Mouse (Mus musculus): ENCODE measurements around the gene Klf17. TPM values are rescaled to one million over a fixed set of nuclear protein-coding genes. Genes with fewer than 3 reads are reported as not detected.

The Klf17 gene
- polyA plus RNA-seq, 1 experiment = not detected

DNA sequence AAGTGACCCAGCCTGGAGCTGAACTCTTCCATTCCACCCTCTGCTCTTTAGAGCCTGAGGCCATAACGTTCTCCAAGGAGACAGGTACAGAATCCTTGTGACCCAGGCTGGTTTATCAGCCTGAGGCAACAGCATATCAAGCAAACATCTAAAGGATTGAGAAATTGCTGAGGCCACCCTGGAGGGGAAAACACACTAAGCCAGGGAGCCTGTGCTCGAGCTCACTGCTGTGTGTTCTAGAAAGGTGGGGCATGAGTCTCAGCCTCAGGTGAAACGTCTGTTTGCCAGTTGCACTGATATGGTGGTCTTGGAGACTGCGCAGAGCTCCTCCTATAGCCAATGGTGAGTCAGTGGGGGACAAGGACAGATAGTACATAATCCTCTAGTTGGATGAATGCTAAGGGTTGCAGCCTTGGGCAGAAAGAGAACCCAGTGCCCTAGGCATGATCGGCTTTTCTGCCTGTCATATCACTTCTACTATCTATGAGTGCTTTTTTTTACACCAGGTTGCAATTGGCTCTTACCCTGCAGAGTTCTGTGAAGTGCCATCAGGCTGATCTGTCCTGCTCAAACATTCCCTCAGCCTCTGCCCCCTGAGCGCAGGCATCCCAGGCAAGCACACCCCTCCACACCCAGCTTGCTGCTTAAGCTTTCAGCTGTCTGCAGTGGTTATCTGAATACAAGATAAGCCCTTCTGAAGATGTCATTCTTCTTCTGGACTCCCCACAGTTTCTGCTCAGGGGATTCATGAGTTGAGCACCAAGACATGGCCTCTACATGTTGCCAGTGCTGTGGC is 51.9 kb downstream of the Klf17 start:
- Histone ChIP-seq H3K4me3 (ENCODE audit: insufficient read depth, low read depth, low read length) (no peak overlapping the region), H3K4me1 (ENCODE audit: control insufficient read depth, insufficient read depth, insufficient read length, low read length) (no peaks in the 10 kb centered on the region), H3K27ac (replicated peaks; ENCODE audit: low read depth, low read length) (no peak overlapping the region)

- no peak overlapping the region for H3K27ac ChIP-seq (replicated peaks; ENCODE audit: low read depth, low read length)
- H3K4me1 ChIP-seq (ENCODE audit: control insufficient read depth, insufficient read depth, insufficient read length, low read length) = no peaks in the 10 kb centered on the region
- no peak overlapping the region for H3K4me3 ChIP-seq (ENCODE audit: insufficient read depth, low read depth, low read length)
Observed at GRCm38 (mm10) chr4:117712314-117712713, 53.1 kb downstream of the Klf17 start.

DNA sequence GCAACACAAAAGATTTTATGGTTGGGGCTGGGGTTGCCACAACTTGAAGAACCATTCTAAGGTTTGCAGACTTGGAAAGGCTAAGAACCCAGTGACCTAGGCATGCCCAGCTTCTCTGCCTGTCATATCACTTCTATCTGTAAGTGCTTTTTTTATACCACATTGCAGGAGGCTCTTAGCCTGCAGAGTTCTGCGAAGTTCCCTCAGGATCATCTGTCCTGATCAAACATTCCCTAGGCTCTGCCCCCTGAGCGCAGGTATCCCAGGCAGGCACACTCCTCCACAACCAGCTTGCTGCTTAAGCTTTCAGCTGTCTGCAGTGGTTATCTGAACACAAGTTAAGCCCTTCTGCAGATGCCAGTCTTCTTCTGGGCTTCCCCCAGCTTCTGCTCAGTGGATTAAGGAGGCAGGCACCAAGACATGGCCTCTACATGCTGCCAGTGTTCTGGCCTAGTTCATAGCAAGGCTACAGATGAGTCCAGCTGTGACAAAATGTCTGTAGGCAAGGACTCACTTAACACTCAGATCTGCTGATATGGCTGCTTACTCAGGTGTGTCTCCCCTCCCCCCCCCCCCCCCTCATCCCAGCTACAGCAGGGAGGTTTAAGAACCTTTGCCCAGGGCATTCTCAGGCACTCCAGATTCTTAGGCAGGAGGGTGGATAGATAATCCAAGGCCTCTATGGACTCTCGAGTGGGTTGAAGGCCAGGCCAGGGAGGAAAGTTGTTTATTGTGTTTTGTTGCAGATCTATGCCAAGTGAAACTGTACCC is 56.5 kb downstream of the Klf17 start:
- no peak overlapping the region for H3K27ac ChIP-seq (replicated peaks; ENCODE audit: low read depth, low read length)
- H3K4me1 ChIP-seq (ENCODE audit: control insufficient read depth, insufficient read depth, insufficient read length, low read length) = no peaks in the 10 kb centered on the region
- H3K4me3 ChIP-seq (ENCODE audit: insufficient read depth, low read depth, low read length) = no peak overlapping the region

Other genes with a start within 250 kb of the Klf17 start
- 33.0 and 36.3 TPM in 2 replicates for gene Eri3, start 215.3 kb downstream of the Klf17 start, polyA plus RNA-seq (2012; ENCODE audit: insufficient read depth, insufficient read length, missing spikeins)
- gene Dmap1, start 83.4 kb downstream of the Klf17 start, polyA plus RNA-seq (2012; ENCODE audit: insufficient read depth, insufficient read length, missing spikeins) = 9.5 and 15.2 TPM in 2 replicates
- gene Gm12845, start 41.2 kb downstream of the Klf17 start, polyA plus RNA-seq (2012; ENCODE audit: insufficient read depth, insufficient read length, missing spikeins) = not detected in 2 replicates
- 1.6 and 1.9 TPM in 2 replicates for gene Slc6a9, start 68.9 kb upstream of the Klf17 start, polyA plus RNA-seq (2012; ENCODE audit: insufficient read depth, insufficient read length, missing spikeins)
- gene Ccdc24, start 106.9 kb upstream of the Klf17 start, polyA plus RNA-seq (2012; ENCODE audit: insufficient read depth, insufficient read length, missing spikeins) = not detected in 2 replicates
- 1.3 and 1.5 TPM in 2 replicates for gene B4galt2, start 117.8 kb upstream of the Klf17 start, polyA plus RNA-seq (2012; ENCODE audit: insufficient read depth, insufficient read length, missing spikeins)
- 145 and 164 TPM in 2 replicates for gene Atp6v0b, start 121.7 kb upstream of the Klf17 start, polyA plus RNA-seq (2012; ENCODE audit: insufficient read depth, insufficient read length, missing spikeins)
- 1.7 and 4.4 TPM in 2 replicates for gene Dph2, start 126.4 kb upstream of the Klf17 start, polyA plus RNA-seq (2012; ENCODE audit: insufficient read depth, insufficient read length, missing spikeins)
- gene Ipo13, start 149.4 kb upstream of the Klf17 start, polyA plus RNA-seq (2012; ENCODE audit: insufficient read depth, insufficient read length, missing spikeins) = 28.3 and 48.3 TPM in 2 replicates
- gene Artn, start 164.1 kb upstream of the Klf17 start, polyA plus RNA-seq (2012; ENCODE audit: insufficient read depth, insufficient read length, missing spikeins) = not detected in 2 replicates